Mouse (Mus musculus) C2C12 (cell line): ENCODE data around the gene Gm15319. TPM values are rescaled to one million over a fixed set of nuclear protein-coding genes. Genes with fewer than 3 reads are reported as not detected.
"Not testable (repeated sequence)": the region's sequence is repeated elsewhere in the genome, so short reads cannot be mapped to it uniquely, and the experiment has no call there.

Source experiments
- H3K27me3 ChIP-seq: one replicate; pipeline ENCODE4 v1.6.1; 2011; ENCODE audit not compliant: control insufficient read depth, insufficient read depth, insufficient read length
- H3K36me3 ChIP-seq: one replicate; pipeline ENCODE4 v1.6.1; 2011; ENCODE audit not compliant: control insufficient read depth, insufficient read depth
- H3K4me3 ChIP-seq: one replicate; pipeline ENCODE4 v1.5.1; 2011; ENCODE audit warnings: mild to moderate bottlenecking, control low read depth; ENCODE audit not compliant: poor library complexity, insufficient read depth, severe bottlenecking
- H3K79me2 ChIP-seq: one replicate; pipeline ENCODE4 v1.6.1; 2011; ENCODE audit not compliant: control insufficient read depth, insufficient read depth
- H3K79me3 ChIP-seq: one replicate; pipeline ENCODE4 v1.6.1; 2011; ENCODE audit warnings: low read depth, control low read depth
- H3ac ChIP-seq: one replicate; pipeline ENCODE3; 2011; ENCODE audit warnings: low read depth; ENCODE audit not compliant: control insufficient read depth, insufficient read length
- MAX ChIP-seq: IDR thresholded peaks from one replicate; pipeline ENCODE4 v1.6.1; 2011; ENCODE audit warnings: mild to moderate bottlenecking, control low read depth
- polyA plus RNA-seq: library from polyadenylated mRNA; unstranded; fragments of >200 nt; fragmentation: generic; extraction: Trizol; gene quantifications from one replicate; pipeline ENCODE4 v1.2.1, GENCODE M21; 2012; ENCODE audit warnings: missing spikeins

Gm15319 gene
- polyA plus RNA-seq, 1 experiment = not detected

DNA sequence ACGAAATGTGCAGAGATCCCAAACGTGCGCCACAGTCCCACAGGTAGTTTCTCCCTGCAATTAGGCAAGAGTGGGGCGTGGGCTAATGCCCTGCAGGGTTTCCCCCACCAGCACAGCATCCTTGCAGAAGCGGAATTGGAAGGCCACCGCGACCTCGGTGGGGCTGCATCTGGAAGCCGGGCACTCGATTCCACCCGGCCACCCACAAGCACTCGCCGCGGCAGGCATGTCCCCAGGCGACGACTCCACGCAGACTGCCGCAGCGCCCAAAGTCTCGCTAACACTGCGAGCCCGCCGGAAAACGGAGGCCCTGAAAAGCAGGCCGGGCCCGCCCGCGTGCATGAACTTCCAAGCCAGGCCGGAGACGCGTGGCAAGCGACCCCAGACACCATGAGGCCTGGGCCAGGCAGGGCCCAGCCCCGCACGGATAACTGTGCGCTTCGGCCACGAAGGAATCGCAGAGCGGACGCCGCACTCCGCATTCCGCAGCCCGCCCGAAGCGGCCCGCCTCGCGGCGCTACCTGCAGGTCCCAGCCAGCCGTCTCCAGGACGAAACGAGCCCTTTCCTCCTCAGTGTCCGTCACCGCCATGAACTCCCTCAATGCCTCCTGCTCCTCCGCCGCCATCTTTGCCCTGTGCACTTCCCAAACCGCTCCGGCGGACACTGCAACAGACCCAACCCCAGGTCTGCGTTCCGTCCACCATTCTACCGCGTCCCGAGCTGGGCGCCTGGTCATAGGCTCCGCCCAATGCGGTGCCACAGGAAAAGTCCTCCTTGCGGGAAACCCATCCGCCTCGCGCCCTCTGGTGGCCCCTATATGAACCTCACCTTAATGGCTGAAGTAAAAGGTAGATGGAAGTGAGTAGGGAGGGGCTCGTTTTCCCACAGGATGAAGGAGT is 66.0 kb downstream of the Gm15319 start:
- H3K79me3 ChIP-seq, H3K36me3 ChIP-seq, H3K27me3 ChIP-seq, H3K79me2 ChIP-seq: not testable (repeated sequence)
- H3K4me3 ChIP-seq = peak overlapping the region; percentile 42
- H3ac ChIP-seq = peak overlapping the region; percentile 74
- peak; percentile 37 for TF ChIP-seq MAX

DNA sequence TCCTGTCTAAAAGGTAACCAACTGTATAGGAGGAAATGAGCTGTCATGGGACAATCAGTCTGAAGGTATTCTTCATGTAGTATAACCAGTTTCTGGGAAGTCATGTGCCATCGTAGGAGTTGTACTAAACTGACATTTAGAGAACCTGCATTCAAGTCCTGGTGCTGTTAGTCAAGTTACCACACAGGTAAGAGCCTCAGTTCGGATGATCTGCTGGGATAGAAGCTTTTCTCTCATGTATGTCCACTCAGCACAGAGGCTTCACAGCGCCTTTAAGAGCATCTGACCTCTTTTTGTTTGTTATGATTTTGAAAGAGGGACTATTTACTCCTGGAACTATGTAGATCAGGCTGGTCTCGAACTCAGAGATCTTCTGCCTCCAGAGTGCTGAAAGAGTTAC is 67.1 kb downstream of the Gm15319 start:
- H3K27me3 ChIP-seq, H3K36me3 ChIP-seq, H3K4me3 ChIP-seq, H3K79me3 ChIP-seq, H3K79me2 ChIP-seq, H3ac ChIP-seq: not testable (repeated sequence)

DNA sequence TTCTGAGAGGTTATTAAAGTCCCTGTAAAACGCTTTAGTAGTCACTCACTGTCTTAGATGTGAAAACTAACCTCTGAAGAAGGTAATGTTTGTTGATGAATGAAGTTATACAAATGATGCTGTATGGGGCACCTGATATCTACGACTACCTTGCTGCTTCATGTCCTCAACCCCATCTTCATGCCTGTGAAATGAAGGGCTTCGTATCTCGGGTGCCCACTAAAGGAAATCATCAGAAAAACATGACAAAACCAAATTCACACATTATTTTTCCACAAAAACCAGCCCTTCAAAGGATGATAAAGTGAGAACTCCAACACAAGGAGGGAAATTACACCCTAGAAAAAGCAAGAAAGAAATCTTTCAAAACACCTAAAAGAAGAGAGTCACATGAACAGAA is 68.2 kb downstream of the Gm15319 start:
- not testable (repeated sequence) for H3K36me3 ChIP-seq, H3ac ChIP-seq, H3K79me2 ChIP-seq, H3K27me3 ChIP-seq, H3K79me3 ChIP-seq, H3K4me3 ChIP-seq

DNA sequence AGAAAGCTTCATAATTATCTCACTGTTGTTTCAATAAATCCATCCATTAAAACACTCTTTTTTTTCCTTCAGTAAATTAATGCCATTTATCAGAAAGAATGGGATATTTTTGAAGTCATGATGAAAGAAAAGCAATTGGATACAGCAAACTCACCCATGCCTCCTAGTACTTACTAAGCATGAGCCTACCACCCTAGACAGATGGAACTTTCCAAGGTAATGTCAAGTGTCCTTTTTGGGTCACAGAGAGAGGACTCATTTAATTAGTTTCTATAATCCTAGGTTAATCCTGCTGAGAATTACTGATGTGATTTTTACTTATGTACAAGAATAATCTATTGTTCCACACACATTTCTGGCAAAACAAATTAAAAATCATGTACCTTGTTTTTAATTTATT is 69.0 kb downstream of the Gm15319 start:
- H3K4me3 ChIP-seq, H3ac ChIP-seq, H3K27me3 ChIP-seq, H3K79me3 ChIP-seq, H3K36me3 ChIP-seq, H3K79me2 ChIP-seq: not testable (repeated sequence)

DNA sequence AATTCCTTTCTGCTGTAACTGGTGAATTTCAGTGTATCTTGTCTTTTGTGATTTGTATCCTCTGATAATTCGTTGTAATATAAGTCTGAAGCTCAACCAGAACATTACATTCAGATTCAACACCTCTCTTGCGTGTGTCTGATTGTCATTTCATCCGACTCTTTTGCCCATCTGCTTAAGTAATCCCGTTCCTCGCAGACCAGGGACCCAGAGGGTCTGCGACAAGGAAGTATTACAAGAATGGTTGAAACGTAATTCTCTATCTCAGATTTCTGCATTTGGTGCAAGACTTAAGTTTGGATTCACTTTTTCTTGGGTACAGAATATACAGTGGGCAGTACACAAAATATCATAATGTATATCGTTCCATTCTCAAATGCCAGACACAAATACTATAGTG is 73.0 kb downstream of the Gm15319 start:
- H3K4me3 ChIP-seq, H3ac ChIP-seq, H3K36me3 ChIP-seq, H3K79me3 ChIP-seq, H3K79me2 ChIP-seq, H3K27me3 ChIP-seq: not testable (repeated sequence)

DNA sequence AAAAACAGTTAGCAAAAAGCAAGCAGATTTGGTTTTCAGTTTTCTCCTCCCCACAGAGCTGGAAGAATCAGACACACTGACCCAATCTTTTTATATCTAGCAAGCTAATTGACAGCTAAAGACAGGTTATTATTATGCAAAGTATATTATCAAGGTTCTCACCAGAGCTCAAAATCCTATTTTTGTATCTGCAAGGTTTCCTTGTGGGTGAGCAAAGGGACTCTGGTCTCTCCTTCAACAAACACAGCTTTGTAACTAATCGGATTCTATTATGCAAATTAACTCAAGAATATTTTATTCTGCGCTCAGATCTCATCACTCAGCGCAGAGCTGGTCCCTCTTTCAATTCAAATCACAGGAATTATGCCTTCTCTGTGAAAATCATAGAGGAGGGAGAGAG is 74.1 kb downstream of the Gm15319 start:
- H3K79me2 ChIP-seq, H3K27me3 ChIP-seq, H3K79me3 ChIP-seq, H3K36me3 ChIP-seq, H3K4me3 ChIP-seq, H3ac ChIP-seq: not testable (repeated sequence)

DNA sequence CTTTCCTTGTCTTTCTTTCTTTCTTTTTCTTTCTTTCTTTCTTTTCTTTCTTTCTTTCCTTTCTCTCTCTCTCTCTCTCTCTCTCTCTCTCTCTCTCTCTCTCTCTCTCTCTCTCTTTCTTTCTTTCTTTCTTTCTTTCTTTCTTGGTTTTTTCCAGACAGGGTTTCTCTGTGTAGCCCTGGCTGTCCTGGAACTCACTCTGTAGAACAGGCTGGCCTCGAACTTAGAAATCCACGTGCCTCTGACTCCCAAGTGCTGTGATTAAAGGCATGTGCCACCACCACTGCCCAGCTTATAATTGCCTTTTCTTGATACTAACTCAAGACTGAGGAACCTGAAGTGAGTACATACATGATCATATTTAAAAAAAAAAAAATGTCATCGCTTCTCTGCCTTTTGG is 75.3 kb downstream of the Gm15319 start:
- not testable (repeated sequence) for H3K27me3 ChIP-seq, H3K4me3 ChIP-seq, H3K79me2 ChIP-seq, H3K36me3 ChIP-seq, H3K79me3 ChIP-seq, H3ac ChIP-seq
